Mouse (Mus musculus): ENCODE data around the gene Fat4. TPM values are rescaled to one million over a fixed set of nuclear protein-coding genes. Genes with fewer than 3 reads are reported as not detected.

The Fat4 gene
- polyA plus RNA-seq, 1 experiment from 2014 or later: 20.4 TPM

- Histone ChIP-seq H3K27ac (no peak overlapping the region), H3K9me3 (no peaks in the 10 kb centered on the region), H3K36me3 (peaks cover 49% of the 10 kb centered on the region), H3K9ac (no peak overlapping the region), H3K4me1 (no peaks in the 10 kb centered on the region), H3K27me3 (no peaks in the 10 kb centered on the region), H3K4me2 (replicated peaks) (no peak overlapping the region), H3K4me3 (no peak overlapping the region)
- ATAC-seq (ENCODE audit: insufficient number of reproducible peaks, insufficient read depth, low FRiP score, low TSS enrichment): no peak
- WGBS: 75% methylated on average over 3 of the region's 3 CpGs
Observed at GRCm38 (mm10) chr3:39000011-39000410, 113.3 kb downstream of the Fat4 start.

- Histone ChIP-seq H3K4me1 (no peaks in the 10 kb centered on the region), H3K4me2 (replicated peaks) (no peak overlapping the region), H3K27me3 (no peaks in the 10 kb centered on the region), H3K9me3 (no peaks in the 10 kb centered on the region), H3K4me3 (no peak overlapping the region), H3K36me3 (peaks cover 44% of the 10 kb centered on the region), H3K9ac (no peak overlapping the region), H3K27ac (no peak overlapping the region)
- no peak for ATAC-seq (ENCODE audit: insufficient number of reproducible peaks, insufficient read depth, low FRiP score, low TSS enrichment)
- WGBS: 84% methylated on average over 7 of the region's 7 CpGs
Observed at GRCm38 (mm10) chr3:39010544-39010943, 123.8 kb downstream of the Fat4 start.

- no peak overlapping the region for H3K4me3 ChIP-seq
- no peaks in the 10 kb centered on the region for H3K36me3 ChIP-seq
- H3K27me3 ChIP-seq: no peaks in the 10 kb centered on the region
- H3K9ac ChIP-seq: no peak overlapping the region
- 79% methylated on average over 1 of the region's 1 CpGs for WGBS
- ATAC-seq (ENCODE audit: insufficient number of reproducible peaks, insufficient read depth, low FRiP score, low TSS enrichment): no peak
- H3K27ac ChIP-seq: no peak overlapping the region
- H3K4me2 ChIP-seq (replicated peaks): no peak overlapping the region
- no peaks in the 10 kb centered on the region for H3K4me1 ChIP-seq
- H3K9me3 ChIP-seq: no peaks in the 10 kb centered on the region
Observed at GRCm38 (mm10) chr3:39017633-39018032, 130.9 kb downstream of the Fat4 start.

- Histone ChIP-seq H3K27me3 (no peaks in the 10 kb centered on the region), H3K36me3 (no peaks in the 10 kb centered on the region), H3K4me1 (no peaks in the 10 kb centered on the region), H3K9ac (no peak overlapping the region), H3K9me3 (no peaks in the 10 kb centered on the region), H3K4me2 (replicated peaks) (no peak overlapping the region), H3K4me3 (no peak overlapping the region), H3K27ac (no peak overlapping the region)
- 71% methylated on average over 2 of the region's 2 CpGs for WGBS
- no peak for ATAC-seq (ENCODE audit: insufficient number of reproducible peaks, insufficient read depth, low FRiP score, low TSS enrichment)
Observed at GRCm38 (mm10) chr3:39036113-39036512, 149.4 kb downstream of the Fat4 start.

GRCm38 (mm10) chr3:39046425-39046824, 159.7 kb downstream of the Fat4 start:
- 0 out of 2 replicates have a peak, but pooled peaks cover 6% of the 10 kb centered on the region for H3K4me1 ChIP-seq
- ATAC-seq (ENCODE audit: insufficient number of reproducible peaks, insufficient read depth, low FRiP score, low TSS enrichment): no peak
- H3K27ac ChIP-seq: no peak overlapping the region
- no peaks in the 10 kb centered on the region for H3K27me3 ChIP-seq
- WGBS: 74% methylated on average over 4 of the region's 4 CpGs
- H3K9me3 ChIP-seq: no peaks in the 10 kb centered on the region
- no peak overlapping the region for H3K9ac ChIP-seq
- no peak overlapping the region for H3K4me3 ChIP-seq
- H3K4me2 ChIP-seq (replicated peaks): no peak overlapping the region
- H3K36me3 ChIP-seq: no peaks in the 10 kb centered on the region

GRCm38 (mm10) chr3:39047621-39048303, 161.0 kb downstream of the Fat4 start:
- Histone ChIP-seq H3K27me3 (no peaks in the 10 kb centered on the region), H3K4me3 (no peak overlapping the region), H3K36me3 (no peaks in the 10 kb centered on the region), H3K9ac (no peak overlapping the region), H3K27ac (no peak overlapping the region), H3K9me3 (no peaks in the 10 kb centered on the region), H3K4me2 (replicated peaks) (no peak overlapping the region), H3K4me1 (0 out of 2 replicates have a peak, but pooled peaks cover 6% of the 10 kb centered on the region)
- no peak for ATAC-seq (ENCODE audit: insufficient number of reproducible peaks, insufficient read depth, low FRiP score, low TSS enrichment)
- 67% methylated on average over 10 of the region's 10 CpGs for WGBS

- no peak overlapping the region for H3K4me3 ChIP-seq
Observed at GRCm38 (mm10) chr3:39048304-39048667, 161.5 kb downstream of the Fat4 start.

GRCm38 (mm10) chr3:39050130-39050529, 163.4 kb downstream of the Fat4 start:
- Histone ChIP-seq H3K27me3 (no peaks in the 10 kb centered on the region), H3K9ac (no peak overlapping the region), H3K27ac (no peak overlapping the region), H3K36me3 (no peaks in the 10 kb centered on the region), H3K4me2 (replicated peaks) (no peak overlapping the region), H3K9me3 (no peaks in the 10 kb centered on the region), H3K4me1 (0 out of 2 replicates have a peak, but pooled peaks cover 6% of the 10 kb centered on the region), H3K4me3 (no peak overlapping the region)
- 91% methylated on average over 1 of the region's 1 CpGs for WGBS
- ATAC-seq (ENCODE audit: insufficient number of reproducible peaks, insufficient read depth, low FRiP score, low TSS enrichment): no peak

More at GRCm38 (mm10) chr3:39048304-39048667, 161.5 kb downstream of the Fat4 start:
- Histone ChIP-seq H3K36me3 (no peaks in the 10 kb centered on the region), H3K27ac (no peak overlapping the region), H3K27me3 (no peaks in the 10 kb centered on the region), H3K4me1 (0 out of 2 replicates have a peak, but pooled peaks cover 6% of the 10 kb centered on the region), H3K4me2 (replicated peaks) (no peak overlapping the region), H3K9me3 (no peaks in the 10 kb centered on the region), H3K9ac (no peak overlapping the region)
- WGBS: 63% methylated on average over 5 of the region's 5 CpGs
- ATAC-seq (ENCODE audit: insufficient number of reproducible peaks, insufficient read depth, low FRiP score, low TSS enrichment): no peak

GRCm38 (mm10) chr3:39053072-39053471, 166.3 kb downstream of the Fat4 start:
- 30% methylated on average over 6 of the region's 6 CpGs for WGBS
- Histone ChIP-seq H3K9ac (no peak overlapping the region), H3K27me3 (no peaks in the 10 kb centered on the region), H3K4me3 (no peak overlapping the region), H3K9me3 (no peaks in the 10 kb centered on the region), H3K4me1 (no peaks in the 10 kb centered on the region), H3K36me3 (no peaks in the 10 kb centered on the region), H3K4me2 (replicated peaks) (no peak overlapping the region), H3K27ac (no peak overlapping the region)
- ATAC-seq (ENCODE audit: insufficient number of reproducible peaks, insufficient read depth, low FRiP score, low TSS enrichment): no peak

All from embryonic facial prominence, embryonic 12.5 days (tissue).